Mouse (Mus musculus): ENCODE data around the gene 1700028J19Rik. TPM values are rescaled to one million over a fixed set of nuclear protein-coding genes. Genes with fewer than 3 reads are reported as not detected.

1700028J19Rik gene
- 2.0 and 2.2 TPM in 2 replicates for polyA plus RNA-seq (2015; fragmentation: Nextera tagmentation; extraction: Ambion mirVana)

DNA sequence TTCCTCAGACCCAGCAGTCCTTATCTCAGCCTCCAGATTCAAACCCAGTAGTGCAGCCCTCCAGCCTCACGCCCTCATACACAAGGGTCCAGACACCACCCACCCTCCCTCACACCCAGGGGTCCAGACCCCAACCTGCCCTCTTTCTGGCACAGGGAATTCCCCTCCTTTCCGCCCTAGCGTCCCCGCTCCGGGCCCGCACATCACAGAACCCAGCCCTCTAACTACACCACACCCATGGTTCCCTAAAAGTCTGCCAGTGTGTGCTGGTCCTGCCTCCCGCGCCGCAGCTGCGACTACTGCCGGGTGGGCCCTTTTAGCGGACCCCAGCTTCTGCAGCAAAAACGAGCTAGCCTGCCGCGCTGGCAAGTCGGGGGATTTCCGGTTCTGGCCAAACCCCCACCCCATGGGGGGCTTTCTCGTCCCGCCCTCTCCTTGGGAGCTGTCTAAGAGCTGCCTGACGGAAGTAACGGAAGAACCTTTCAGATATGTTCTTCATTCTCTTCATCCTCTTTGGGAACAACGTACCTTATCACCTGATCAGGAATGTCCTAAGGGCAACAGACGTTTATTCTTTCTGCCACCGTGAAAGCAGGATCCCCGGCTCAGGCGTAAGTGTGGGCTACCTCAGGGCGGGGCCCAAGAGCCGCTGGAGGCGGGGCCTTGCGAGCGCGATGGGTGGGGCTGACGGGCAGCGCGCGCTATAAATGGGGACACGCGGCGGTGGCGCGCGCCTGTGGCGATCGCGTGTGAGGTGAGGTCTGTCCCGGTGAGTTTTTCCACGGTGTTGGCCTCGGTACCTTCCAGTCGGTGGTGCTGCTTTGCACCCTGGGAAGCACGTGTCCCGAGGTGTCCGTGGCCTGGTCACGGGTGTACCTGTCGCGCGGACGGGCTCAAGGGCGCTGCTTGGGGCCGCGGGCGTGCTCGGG, at the start of gene 1700028J19Rik, which contains the start of gene 2410002F23Rik:
Gene 1700028J19Rik, minus strand, starts transcription at position 641 of the 929 bp plus-strand sequence.
Gene 2410002F23Rik, plus strand, starts transcription at position 668 of the 929 bp plus-strand sequence.

DNA sequence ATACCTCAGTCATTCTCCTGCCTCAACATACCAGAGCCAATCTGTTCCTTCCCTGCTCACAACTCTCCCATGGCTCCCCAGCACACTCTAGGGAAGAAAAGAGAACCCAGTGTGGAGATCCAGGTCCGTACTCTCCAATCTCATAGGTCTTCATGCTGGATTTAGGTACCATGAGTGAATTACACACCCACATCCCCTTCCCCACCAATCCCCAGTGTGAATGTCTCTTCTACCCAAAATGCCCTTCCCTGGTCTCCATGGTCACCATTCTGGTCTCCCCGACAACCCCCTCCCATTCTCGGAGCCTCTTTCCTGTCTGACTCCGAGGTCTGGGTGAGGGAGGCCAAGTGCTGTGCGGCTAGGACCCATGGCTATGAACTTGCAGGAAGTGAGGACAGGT, 14.7 kb upstream of the 1700028J19Rik start, which contains the start of gene Gm15517:
Gene Gm15517, plus strand, starts transcription at position 301 of the 400 bp plus-strand sequence.

DNA sequence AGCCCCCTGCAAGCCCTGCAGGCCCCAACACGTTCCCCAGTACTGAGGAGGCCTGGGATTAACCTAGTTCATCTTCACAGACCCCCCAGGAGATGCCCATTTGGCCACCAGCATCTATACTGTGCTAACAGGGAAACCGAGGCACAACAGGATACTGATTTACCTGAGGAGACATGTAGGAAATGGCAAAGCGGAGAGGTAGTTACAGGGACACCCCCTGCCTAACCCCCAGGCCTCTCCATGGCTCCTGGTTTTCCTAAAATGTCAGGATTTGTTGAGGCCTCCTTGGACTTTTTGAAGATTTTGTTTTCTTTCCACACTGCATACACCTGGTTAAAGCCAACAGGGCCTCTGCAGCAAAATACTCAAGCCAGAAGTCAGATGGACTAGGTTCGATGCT, 10.8 kb upstream of the 1700028J19Rik start, which contains the start of gene Acp4:
Gene Acp4, minus strand, starts transcription at position 101 of the 400 bp plus-strand sequence.

DNA sequence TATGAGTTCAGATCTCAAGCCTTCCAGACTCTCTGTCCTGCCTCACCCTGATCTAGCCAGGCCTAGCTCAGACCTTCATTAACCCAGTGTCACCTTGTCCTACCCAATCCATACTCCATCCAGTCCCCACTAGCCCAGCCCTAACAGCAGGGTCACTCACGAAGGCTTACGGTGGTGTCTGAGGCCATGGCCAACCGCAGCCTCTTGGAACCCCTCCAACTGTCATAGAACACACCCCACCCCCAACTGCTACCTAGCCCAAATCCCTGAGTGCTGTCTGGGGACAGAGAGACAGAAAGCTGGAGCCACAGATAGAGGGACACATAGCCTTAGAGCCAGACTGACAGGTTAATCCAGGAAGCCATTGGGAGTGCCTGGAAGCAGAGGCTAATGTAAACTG, 10.6 kb downstream of the 1700028J19Rik start, which contains the start of gene Gm36864:
Gene Gm36864, plus strand, starts transcription at position 269 of the 400 bp plus-strand sequence.

DNA sequence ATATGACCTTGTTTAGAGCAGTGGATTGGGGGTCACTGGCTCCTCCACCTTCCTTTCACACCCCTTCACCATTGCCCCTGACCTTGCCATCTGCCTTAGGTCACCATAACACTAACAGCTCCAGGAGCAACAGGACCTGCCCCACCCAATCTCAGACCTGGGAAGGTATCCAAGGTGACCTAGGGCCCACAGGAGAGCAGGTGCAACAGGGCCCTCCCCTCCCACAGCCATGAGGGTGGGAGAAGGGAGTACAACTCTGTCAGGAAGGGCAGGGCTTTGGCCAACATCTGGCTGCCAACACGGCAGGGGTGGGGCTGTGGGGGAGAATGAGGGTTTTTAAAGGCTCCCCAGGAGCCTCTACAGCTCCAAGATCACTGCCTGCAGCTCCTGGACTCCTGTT, 21.4 kb downstream of the 1700028J19Rik start, which contains the start of gene Klk1:
Gene Klk1, plus strand, starts transcription at position 285 of the 400 bp plus-strand sequence.

DNA sequence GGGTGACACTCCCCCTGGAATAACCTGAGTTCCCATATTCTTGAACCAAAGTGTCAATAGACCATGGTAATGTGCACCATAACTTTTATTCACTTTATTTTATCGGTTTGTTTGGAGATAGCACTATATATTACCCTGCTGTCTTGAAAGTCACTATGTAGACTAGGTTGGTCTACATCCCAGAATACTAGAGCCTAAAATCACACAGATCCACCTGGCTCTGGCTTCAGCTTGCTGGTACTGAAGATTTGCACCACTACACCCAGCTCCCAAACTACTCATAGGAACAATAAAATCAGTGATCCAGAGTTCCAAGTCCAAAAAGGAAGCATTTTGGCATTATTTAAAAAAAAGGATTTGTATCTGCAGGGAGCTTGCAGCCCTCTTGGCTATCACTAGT, 30.9 kb downstream of the 1700028J19Rik start, which contains the start of gene Klk1b5:
Gene Klk1b5, plus strand, starts transcription at position 301 of the 400 bp plus-strand sequence.

DNA sequence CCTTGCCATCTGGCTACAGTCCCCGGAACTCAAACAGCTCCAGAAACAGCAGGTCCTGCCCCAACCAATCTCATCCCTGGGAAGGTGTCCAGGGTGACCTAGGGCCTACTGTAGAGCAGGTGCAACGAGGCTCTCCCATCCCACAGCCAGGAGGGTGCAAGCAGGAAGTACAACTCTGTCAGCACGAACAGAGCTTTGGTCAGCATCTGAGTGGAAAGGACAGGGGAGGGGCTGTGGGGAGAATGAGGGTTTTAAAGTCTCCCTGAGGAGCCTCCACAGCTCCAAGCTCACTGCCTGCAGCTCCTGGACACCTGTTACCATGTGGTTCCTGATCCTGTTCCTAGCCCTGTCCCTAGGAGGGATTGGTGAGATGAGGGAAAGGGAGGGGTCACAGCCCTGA, 39.4 kb downstream of the 1700028J19Rik start, which contains the start of gene Klk1b4:
Gene Klk1b4, plus strand, starts transcription at position 301 of the 400 bp plus-strand sequence.

DNA sequence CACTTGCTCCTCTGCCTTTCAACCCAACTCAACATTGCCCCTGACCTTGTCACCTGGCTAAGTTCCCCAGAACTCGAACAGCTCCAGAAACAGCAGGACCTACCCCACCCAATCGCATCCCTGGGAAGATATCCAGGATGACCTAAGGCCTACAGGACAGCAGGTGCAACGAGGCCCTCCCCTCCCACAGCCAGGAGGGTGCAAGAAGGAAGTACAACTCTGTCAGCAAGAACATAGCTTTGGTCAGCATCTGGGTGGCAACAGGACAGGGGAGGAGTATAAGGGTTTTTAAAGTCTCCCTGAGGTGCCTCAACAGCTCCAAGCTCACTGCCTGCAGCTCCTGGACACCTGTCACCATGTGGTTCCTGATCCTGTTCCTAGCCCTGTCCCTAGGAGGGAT, 48.6 kb downstream of the 1700028J19Rik start, which contains the start of gene Klk1b3:
Gene Klk1b3, plus strand, starts transcription at position 301 of the 400 bp plus-strand sequence.

DNA sequence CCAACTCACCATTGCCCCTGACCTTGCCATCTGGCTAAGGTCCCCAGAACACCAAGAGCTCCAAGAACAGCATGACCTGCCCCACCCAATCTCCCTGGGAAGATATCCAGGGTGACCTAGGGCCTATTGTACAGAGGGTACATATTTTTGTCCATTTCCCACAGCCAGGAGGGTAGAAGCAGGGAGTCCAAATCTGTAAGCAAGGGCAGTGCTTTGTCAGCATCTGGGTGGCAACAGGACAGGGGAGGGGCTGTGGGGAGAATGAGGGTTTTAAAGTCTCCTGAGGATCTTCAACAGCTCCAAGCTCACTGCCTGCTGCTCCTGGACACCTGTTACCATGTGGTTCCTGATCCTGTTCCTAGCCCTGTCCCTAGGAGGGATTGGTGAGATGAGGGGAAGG, 58.6 kb downstream of the 1700028J19Rik start, which contains the start of gene Klk1b24:
Gene Klk1b24, plus strand, starts transcription at position 301 of the 400 bp plus-strand sequence.

Other genes with a start within 250 kb of the 1700028J19Rik start
- gene Klk1b26, start 234.5 kb downstream of the 1700028J19Rik start, polyA plus RNA-seq (2015; fragmentation: Nextera tagmentation; extraction: Ambion mirVana) = not detected in 2 replicates
- gene Klk1b27, start 194.4 kb downstream of the 1700028J19Rik start, polyA plus RNA-seq (2015; fragmentation: Nextera tagmentation; extraction: Ambion mirVana) = not detected in 2 replicates
- gene Klk1b21, start 144.4 kb downstream of the 1700028J19Rik start, polyA plus RNA-seq (2015; fragmentation: Nextera tagmentation; extraction: Ambion mirVana) = not detected in 2 replicates
- not detected in 2 replicates for gene Klk1b22, start 134.0 kb downstream of the 1700028J19Rik start, polyA plus RNA-seq (2015; fragmentation: Nextera tagmentation; extraction: Ambion mirVana)
- gene Klk1b16, start 109.9 kb downstream of the 1700028J19Rik start, polyA plus RNA-seq (2015; fragmentation: Nextera tagmentation; extraction: Ambion mirVana) = not detected in 2 replicates
- gene Klk1b24, start 58.5 kb downstream of the 1700028J19Rik start, polyA plus RNA-seq (2015; fragmentation: Nextera tagmentation; extraction: Ambion mirVana) = not detected in 2 replicates
- gene Klk1b3, start 48.5 kb downstream of the 1700028J19Rik start, polyA plus RNA-seq (2015; fragmentation: Nextera tagmentation; extraction: Ambion mirVana) = not detected in 2 replicates
- not detected in 2 replicates for gene Klk1b4, start 39.3 kb downstream of the 1700028J19Rik start, polyA plus RNA-seq (2015; fragmentation: Nextera tagmentation; extraction: Ambion mirVana)
- not detected in 2 replicates for gene Klk1b5, start 30.8 kb downstream of the 1700028J19Rik start, polyA plus RNA-seq (2015; fragmentation: Nextera tagmentation; extraction: Ambion mirVana)
- gene Klk1, start 21.3 kb downstream of the 1700028J19Rik start, polyA plus RNA-seq (2015; fragmentation: Nextera tagmentation; extraction: Ambion mirVana) = not detected in 2 replicates
- 0.10 TPM in 1 of 2 replicates, not detected in the other for gene Gm36864, start 10.5 kb downstream of the 1700028J19Rik start, polyA plus RNA-seq (2015; fragmentation: Nextera tagmentation; extraction: Ambion mirVana)
- gene 2410002F23Rik, start within 50 bp of the 1700028J19Rik start, polyA plus RNA-seq (2015; fragmentation: Nextera tagmentation; extraction: Ambion mirVana) = 180 and 195 TPM in 2 replicates
- gene Acp4, start 10.7 kb upstream of the 1700028J19Rik start, polyA plus RNA-seq (2015; fragmentation: Nextera tagmentation; extraction: Ambion mirVana) = not detected in 2 replicates
- not detected in 2 replicates for gene Gm15517, start 14.8 kb upstream of the 1700028J19Rik start, polyA plus RNA-seq (2015; fragmentation: Nextera tagmentation; extraction: Ambion mirVana)
- gene Clec11a, start 60.2 kb upstream of the 1700028J19Rik start, polyA plus RNA-seq (2015; fragmentation: Nextera tagmentation; extraction: Ambion mirVana) = 5.7 and 7.1 TPM in 2 replicates
- 52.8 and 59.3 TPM in 2 replicates for gene Shank1, start 63.6 kb upstream of the 1700028J19Rik start, polyA plus RNA-seq (2015; fragmentation: Nextera tagmentation; extraction: Ambion mirVana)
- gene Syt3, start 137.4 kb upstream of the 1700028J19Rik start, polyA plus RNA-seq (2015; fragmentation: Nextera tagmentation; extraction: Ambion mirVana) = 100 and 108 TPM in 2 replicates
- gene 1700008O03Rik, start 139.1 kb upstream of the 1700028J19Rik start, polyA plus RNA-seq (2015; fragmentation: Nextera tagmentation; extraction: Ambion mirVana) = 4.4 and 6.2 TPM in 2 replicates
- 27.6 and 27.7 TPM in 2 replicates for gene Lrrc4b, start 182.3 kb upstream of the 1700028J19Rik start, polyA plus RNA-seq (2015; fragmentation: Nextera tagmentation; extraction: Ambion mirVana)
- gene Aspdh, start 218.7 kb upstream of the 1700028J19Rik start, polyA plus RNA-seq (2015; fragmentation: Nextera tagmentation; extraction: Ambion mirVana) = 1.8 and 2.4 TPM in 2 replicates
- gene Josd2, start 221.3 kb upstream of the 1700028J19Rik start, polyA plus RNA-seq (2015; fragmentation: Nextera tagmentation; extraction: Ambion mirVana) = 37.0 and 40.2 TPM in 2 replicates
- 183 and 194 TPM in 2 replicates for gene Emc10, start 249.8 kb upstream of the 1700028J19Rik start, polyA plus RNA-seq (2015; fragmentation: Nextera tagmentation; extraction: Ambion mirVana)
- gene Fam71e1, start 249.9 kb upstream of the 1700028J19Rik start, polyA plus RNA-seq (2015; fragmentation: Nextera tagmentation; extraction: Ambion mirVana) = 21.1 and 31.4 TPM in 2 replicates